In genomic region chr11:86956363-86956762, GRCm38 (mm10) we compare ENCODE assay signal across 16 mouse cellular contexts. TPM values are rescaled to one million over a fixed set of nuclear protein-coding genes. Genes with fewer than 3 reads are reported as not detected.
DNase-seq lines count a peak whose midpoint lies in the region; ATAC-seq and TF ChIP-seq lines count a peak whose summit lies in the region.
"Had no signal": no experiment of that assay in that cellular context is flagged by ENCODE, and none has a peak within 500 bp of the region (broad histone marks: within the 10 kb centered on the region; RNA-seq: fewer than 3 reads in every experiment).

No protein-coding gene starts in this region.

- no peak for TF ChIP-seq RAD21 in MEL (IDR thresholded peaks at IDR 0.05; ENCODE audit: low read depth, low read length)

- no peaks in the 10 kb centered on the region for H3K27me3 ChIP-seq in cerebellum, adult 2 months (ENCODE audit: control insufficient read depth, insufficient read depth, low read length)
- H3K27me3 ChIP-seq in kidney, postnatal 0 days (ENCODE audit: insufficient read depth, low read length), result no peaks in the 10 kb centered on the region
- no peaks in the 10 kb centered on the region for H3K27me3 ChIP-seq in MEL (ENCODE audit: control insufficient read depth in 1 of 2, insufficient read depth in 2 of 2, low read length in 2 of 2)
- H3K27me3 ChIP-seq in intestine, embryonic 15.5 days (replicated peaks), result no peaks in the 10 kb centered on the region
- H3K27me3 ChIP-seq: forebrain, embryonic 13.5 days; liver, embryonic 15.5 days had no signal

- no peak overlapping the region for H3K4me3 ChIP-seq in cerebellum, adult 2 months (replicated peaks; ENCODE audit: insufficient read depth, low read depth, low read length)
- H3K4me3 ChIP-seq in kidney, postnatal 0 days (replicated peaks; ENCODE audit: low read depth, low read length), result no peak overlapping the region
- no peak overlapping the region for H3K4me3 ChIP-seq in MEL (ENCODE audit: control insufficient read depth in 1 of 2, insufficient read depth in 1 of 2, low read depth in 2 of 2, low read length in 2 of 2)
- H3K4me3 ChIP-seq in intestine, embryonic 15.5 days (replicated peaks), result no peak overlapping the region
- H3K4me3 ChIP-seq: forebrain, embryonic 13.5 days; liver, embryonic 15.5 days had no signal

- no peak for ATAC-seq in kidney, postnatal 0 days (replicated peaks; ENCODE audit: low FRiP score, low read depth)
- no peak for ATAC-seq in intestine, embryonic 15.5 days
- ATAC-seq: forebrain, embryonic 13.5 days; midbrain, embryonic 16.5 days had no signal

- DNase-seq in cerebellum, adult 2 months, result no peak
- no peak for DNase-seq in cerebellum, adult 8-10 months
- DNase-seq in kidney, postnatal 0 days (ENCODE audit: low spot score), result no peak
- no peak for DNase-seq in kidney, adult 11 months
- DNase-seq in MEL (ENCODE audit: low read depth, low spot score), result peak; percentile 57
- no peak for DNase-seq in natural killer cell, adult 2 months (ENCODE audit: low spot score in 2 of 2)
- DNase-seq in embryo, embryonic 10 days (ENCODE audit: low spot score), result no peak
- DNase-seq: adrenal gland, adult 2 months; embryo, embryonic 11 days; layer of hippocampus, postnatal 36 days; right cerebral cortex, postnatal 4 days had no signal

- H3K36me3 ChIP-seq in kidney, postnatal 0 days (ENCODE audit: insufficient read depth, low read length), result no peaks in the 10 kb centered on the region
- peaks cover 0 to 2% of the 10 kb centered on the region in 2 experiments; a peak in 1 of 4 replicates for H3K36me3 ChIP-seq in MEL (ENCODE audit: control insufficient read depth in 1 of 2, insufficient read depth in 2 of 2, low read length in 2 of 2)
- no peaks in the 10 kb centered on the region for H3K36me3 ChIP-seq in intestine, embryonic 15.5 days
- H3K36me3 ChIP-seq: liver, embryonic 15.5 days had no signal

- H3K4me1 ChIP-seq in cerebellum, adult 2 months (ENCODE audit: control insufficient read depth, insufficient read depth, low read length), result peaks cover 48% of the 10 kb centered on the region
- H3K4me1 ChIP-seq in kidney, postnatal 0 days (replicated peaks; ENCODE audit: insufficient read depth, low read length), result peaks cover 79% of the 10 kb centered on the region
- H3K4me1 ChIP-seq in MEL (ENCODE audit: control insufficient read depth in 1 of 2, insufficient read depth in 2 of 2, low read length in 2 of 2), result peaks cover 0 to 6% of the 10 kb centered on the region in 2 experiments; a peak in 2 of 4 replicates
- H3K4me1 ChIP-seq in intestine, embryonic 15.5 days (replicated peaks), result peaks cover 69% of the 10 kb centered on the region

- no peak for TF ChIP-seq CTCF in cerebellum, adult 2 months (IDR thresholded peaks at IDR 0.05; ENCODE audit: borderline replicate concordance, insufficient read depth, low read depth, low read length)
- no peak for TF ChIP-seq CTCF in kidney, postnatal 0 days (IDR thresholded peaks at IDR 0.05; ENCODE audit: low read depth)
- TF ChIP-seq CTCF in MEL (IDR thresholded peaks at IDR 0.05 in 2 of 3, conservative IDR thresholded peaks at IDR 0.05 in 1 of 3; ENCODE audit: control insufficient read depth in 1 of 3, insufficient read depth in 1 of 3, low read depth in 2 of 3, low read length in 3 of 3, poor library complexity in 1 of 3, severe bottlenecking in 1 of 3), result no peak

- H3K9ac ChIP-seq in kidney, postnatal 0 days (ENCODE audit: low read depth, low read length), result no peak overlapping the region
- H3K9ac ChIP-seq in MEL (ENCODE audit: control insufficient read depth, low read depth, low read length, poor library complexity, severe bottlenecking), result no peak overlapping the region
- H3K9ac ChIP-seq in intestine, embryonic 15.5 days, result no peak overlapping the region
- H3K9ac ChIP-seq: forebrain, embryonic 13.5 days; liver, embryonic 15.5 days had no signal

- H3K27ac ChIP-seq in cerebellum, adult 2 months (ENCODE audit: insufficient read depth, low read length), result 0 out of 2 replicates have a peak overlapping the region, but pooled peaks have one; percentile 15
- H3K27ac ChIP-seq in kidney, postnatal 0 days, result peak overlapping the region; percentile 1; the same call in 1 of the 2 replicates
- H3K27ac ChIP-seq in MEL (ENCODE audit: control insufficient read depth, low read depth, low read length), result no peak overlapping the region
- peak overlapping the region; percentile 44; the same call in 1 of the 2 replicates for H3K27ac ChIP-seq in intestine, embryonic 15.5 days
- H3K27ac ChIP-seq: forebrain, embryonic 13.5 days; liver, embryonic 15.5 days; stomach, postnatal 0 days had no signal

- no peak overlapping the region for H3K4me2 ChIP-seq in kidney, postnatal 0 days (ENCODE audit: low read length)
- no peak overlapping the region for H3K4me2 ChIP-seq in intestine, embryonic 15.5 days (replicated peaks)
- H3K4me2 ChIP-seq: forebrain, embryonic 13.5 days; liver, embryonic 15.5 days had no signal

- no peak for TF ChIP-seq EP300 in MEL (IDR thresholded peaks at IDR 0.05; ENCODE audit: low read depth in 1 of 2, low read length in 2 of 2)

- H3K9me3 ChIP-seq in kidney, postnatal 0 days (replicated peaks; ENCODE audit: low read length), result no peaks in the 10 kb centered on the region
- H3K9me3 ChIP-seq in MEL (replicated peaks; ENCODE audit: insufficient read depth, low read length), result no peaks in the 10 kb centered on the region
- no peaks in the 10 kb centered on the region for H3K9me3 ChIP-seq in intestine, embryonic 15.5 days
- H3K9me3 ChIP-seq: forebrain, embryonic 13.5 days; liver, embryonic 15.5 days had no signal

- 55% methylated on average over 2 of the region's 2 CpGs for WGBS in cerebellum, adult 2 months
- WGBS in kidney, postnatal 0 days, result 64% methylated on average over 2 of the region's 2 CpGs
- WGBS in intestine, embryonic 15.5 days, result 33% methylated on average over 2 of the region's 2 CpGs

- H3K79me2 ChIP-seq in MEL (ENCODE audit: control insufficient read depth, insufficient read depth, low read length, poor library complexity), result no peaks in the 10 kb centered on the region

- TF ChIP-seq POLR2A in cerebellum, adult 2 months (IDR thresholded peaks at IDR 0.05; ENCODE audit: borderline replicate concordance, insufficient read depth, low read length), result no peak
- TF ChIP-seq POLR2A in MEL (IDR thresholded peaks at IDR 0.05; ENCODE audit: control insufficient read depth in 1 of 2, insufficient read depth in 1 of 2, low read depth in 1 of 2, low read length in 2 of 2, poor library complexity in 1 of 2), result no peak

TF ChIP-seq in MEL, 35 proteins besides CTCF, POLR2A, EP300 and RAD21:
- TF ChIP-seq GATA1 (IDR thresholded peaks at IDR 0.05; ENCODE audit: low read depth, low read length), result peak; percentile 58
- no peak for TF ChIP-seq MAFK (IDR thresholded peaks at IDR 0.05; ENCODE audit: borderline replicate concordance, low read depth, low read length)
- no peak for TF ChIP-seq ZC3H11A (IDR thresholded peaks at IDR 0.05; ENCODE audit: low read depth, low read length)
- TF ChIP-seq E2F4 (IDR thresholded peaks at IDR 0.05; ENCODE audit: borderline replicate concordance, low read depth, low read length), result no peak
- TF ChIP-seq MYB (IDR thresholded peaks at IDR 0.05; ENCODE audit: low read depth, low read length), result no peak
- TF ChIP-seq SIN3A (IDR thresholded peaks at IDR 0.05; ENCODE audit: low read length), result no peak
- TF ChIP-seq KAT2A (conservative IDR thresholded peaks at IDR 0.05; ENCODE audit: low read depth, low read length), result no peak
- peak; percentile 94 for TF ChIP-seq ZNF384 (IDR thresholded peaks at IDR 0.05; ENCODE audit: low read depth, low read length)

RNA-seq across cellular contexts. Expression of gene Ypel2, which starts 37.1 kb away (rescaled TPM):
- polyA plus RNA-seq in cerebellum, adult 2 months (2012; rRNA removed), result 25.3 and 26.7 TPM in 2 replicates
- 10.6 and 11.1 TPM in 2 replicates for polyA plus RNA-seq in kidney, postnatal 0 days (2015; fragmentation: Nextera tagmentation; extraction: Ambion mirVana)
- 0.23 and 0.33 TPM in 2 replicates for total RNA-seq in MEL (2012; rRNA removed)
- polyA plus RNA-seq in MEL (2012; ENCODE audit: insufficient read depth in 1 of 2, insufficient read length in 2 of 2, low read depth in 1 of 2, low replicate concordance in 2 of 2, missing spikeins in 1 of 2), result under 1 TPM in 1 of 2 experiments, not detected in 1; 0.52 TPM
- 7.5 TPM in 2 replicates for polyA plus RNA-seq in intestine, embryonic 15.5 days (2015; fragmentation: Nextera tagmentation; extraction: Ambion mirVana)
